Mouse (Mus musculus) midbrain, embryonic 15.5 days (tissue): ENCODE results near the gene Ubxn10. TPM values are rescaled to one million over a fixed set of nuclear protein-coding genes. Genes with fewer than 3 reads are reported as not detected.

ENCODE experiments used
- ATAC-seq: fragments of 200-750 bp; cut with Nextera tagmentation; replicated peaks from 2 replicates; pipeline ENCODE4 v1.8.0; 2017; ENCODE audit warnings: moderate TSS enrichment
- H3K27ac ChIP-seq: fragments of 300-500 bp; sonication (generic); 2 replicates; pipeline ENCODE4 v1.5.1; 2015; ENCODE audit warnings: mild to moderate bottlenecking, inconsistent platforms
- H3K27me3 ChIP-seq: fragments of 300-500 bp; sonication (generic); replicated peaks from 2 replicates; pipeline ENCODE4 v1.6.1; 2015; ENCODE audit warnings: inconsistent platforms
- H3K36me3 ChIP-seq: fragments of 300-500 bp; sonication (generic); replicated peaks from 2 replicates; pipeline ENCODE4 v1.6.1; 2015; ENCODE audit warnings: inconsistent platforms
- H3K4me1 ChIP-seq: fragments of 300-500 bp; sonication (generic); 2 replicates; pipeline ENCODE4 v1.6.1; 2015; ENCODE audit warnings: inconsistent platforms
- H3K4me2 ChIP-seq: fragments of 300-500 bp; sonication (generic); 2 replicates; pipeline ENCODE4 v1.6.1; 2015; ENCODE audit warnings: inconsistent platforms, mild to moderate bottlenecking, moderate library complexity
- H3K4me3 ChIP-seq: fragments of 300-500 bp; sonication (generic); 2 replicates; pipeline ENCODE4 v1.5.1; 2015; ENCODE audit warnings: mild to moderate bottlenecking, inconsistent platforms
- H3K9ac ChIP-seq: fragments of 300-500 bp; sonication (generic); 2 replicates; pipeline ENCODE4 v1.6.1; 2015; ENCODE audit warnings: mild to moderate bottlenecking, inconsistent platforms
- H3K9me3 ChIP-seq: fragments of 300-500 bp; sonication (generic); 2 replicates; pipeline ENCODE4 v1.6.1; 2016; ENCODE audit warnings: inconsistent platforms
- WGBS: fragments of 180-500 bp; shearing (Covaris S2); methylation state at CpG from one replicate; pipeline ENCODE4 v1.1.7; 2015; ENCODE audit warnings: mixed read lengths; 5-methylcytosine and 5-hydroxymethylcytosine counted together
- polyA plus RNA-seq: library from polyadenylated mRNA; unstranded; fragments of >200 nt; fragmentation: Nextera tagmentation; extraction: Ambion mirVana; gene quantifications from 2 replicates; pipeline ENCODE4 v1.2.1, GENCODE M21; 2015

Gene Ubxn10
- 4.3 and 4.7 TPM in 2 replicates for polyA plus RNA-seq

GRCm38 (mm10) chr4:138737031-138737430, at the start of gene Ubxn10:
Ubxn10 (minus strand) TSS chr4:138737167.
- Histone ChIP-seq H3K27me3 (no peaks in the 10 kb centered on the region), H3K27ac (no peak within 1 kb of the TSS), H3K36me3 (no peaks in the 10 kb centered on the region), H3K4me3 (no peak within 1 kb of the TSS), H3K9me3 (no peaks in the 10 kb centered on the region), H3K9ac (no peak within 1 kb of the TSS), H3K4me2 (no peak within 1 kb of the TSS), H3K4me1 (peaks cover 13% of the 10 kb centered on the region)
- 62% methylated on average over 7 of the region's 7 CpGs for WGBS
- no peak for ATAC-seq

- H3K36me3 ChIP-seq: no peaks in the 10 kb centered on the region
- H3K27me3 ChIP-seq: no peaks in the 10 kb centered on the region
- no peaks in the 10 kb centered on the region for H3K9me3 ChIP-seq
- H3K4me1 ChIP-seq: no peaks in the 10 kb centered on the region
- no peak overlapping the region for H3K4me2 ChIP-seq
- no peak overlapping the region for H3K27ac ChIP-seq
- ATAC-seq: no peak
- WGBS: 79% methylated on average over 4 of the region's 4 CpGs
- H3K4me3 ChIP-seq: no peak overlapping the region
- H3K9ac ChIP-seq: no peak overlapping the region
Measured at GRCm38 (mm10) chr4:138786141-138786540, 49.2 kb upstream of the Ubxn10 start.

- WGBS: 56% methylated on average over 4 of the region's 4 CpGs
- Histone ChIP-seq H3K4me3 (no peak overlapping the region), H3K36me3 (no peaks in the 10 kb centered on the region)
Measured at GRCm38 (mm10) chr4:138785721-138786120, 48.8 kb upstream of the Ubxn10 start.

GRCm38 (mm10) chr4:138782098-138782497, 45.1 kb upstream of the Ubxn10 start:
- Histone ChIP-seq H3K9ac (no peak overlapping the region), H3K4me2 (no peak overlapping the region), H3K9me3 (no peaks in the 10 kb centered on the region), H3K27me3 (no peaks in the 10 kb centered on the region), H3K4me3 (no peak overlapping the region), H3K36me3 (no peaks in the 10 kb centered on the region), H3K4me1 (peaks cover 4% of the 10 kb centered on the region; the same call in 1 of the 2 replicates), H3K27ac (no peak overlapping the region)
- no peak for ATAC-seq
- WGBS: 84% methylated on average over 6 of the region's 6 CpGs

More at GRCm38 (mm10) chr4:138785721-138786120, 48.8 kb upstream of the Ubxn10 start:
- Histone ChIP-seq H3K9ac (no peak overlapping the region), H3K27ac (no peak overlapping the region), H3K4me2 (no peak overlapping the region), H3K27me3 (no peaks in the 10 kb centered on the region), H3K4me1 (no peaks in the 10 kb centered on the region), H3K9me3 (no peaks in the 10 kb centered on the region)
- no peak for ATAC-seq

GRCm38 (mm10) chr4:138780300-138780699, 43.3 kb upstream of the Ubxn10 start:
- 90% methylated on average over 5 of the region's 5 CpGs for WGBS
- Histone ChIP-seq H3K4me1 (peaks cover 4% of the 10 kb centered on the region; the same call in 1 of the 2 replicates), H3K9me3 (no peaks in the 10 kb centered on the region), H3K36me3 (no peaks in the 10 kb centered on the region), H3K9ac (no peak overlapping the region), H3K27ac (no peak overlapping the region), H3K4me2 (no peak overlapping the region), H3K4me3 (no peak overlapping the region), H3K27me3 (no peaks in the 10 kb centered on the region)
- ATAC-seq: no peak

- H3K27ac ChIP-seq: no peak overlapping the region
- no peak for ATAC-seq
- 44% methylated on average over 20 of the region's 20 CpGs for WGBS
- peaks cover 4% of the 10 kb centered on the region; the same call in 1 of the 2 replicates for H3K4me1 ChIP-seq
- no peak overlapping the region for H3K9ac ChIP-seq
- no peaks in the 10 kb centered on the region for H3K9me3 ChIP-seq
- H3K4me3 ChIP-seq: no peak overlapping the region
- H3K36me3 ChIP-seq: no peaks in the 10 kb centered on the region
- no peak overlapping the region for H3K4me2 ChIP-seq
- H3K27me3 ChIP-seq: no peaks in the 10 kb centered on the region
Measured at GRCm38 (mm10) chr4:138777417-138778407, 40.7 kb upstream of the Ubxn10 start.

GRCm38 (mm10) chr4:138775435-138775834, 38.5 kb upstream of the Ubxn10 start, which contains the start of gene Pla2g2d:
Pla2g2d (plus strand) TSS chr4:138775735.
- Histone ChIP-seq H3K4me3 (no peak within 1 kb of the TSS), H3K4me2 (no peak within 1 kb of the TSS), H3K4me1 (peaks cover 4% of the 10 kb centered on the region; the same call in 1 of the 2 replicates), H3K36me3 (no peaks in the 10 kb centered on the region), H3K27me3 (no peaks in the 10 kb centered on the region), H3K27ac (no peak within 1 kb of the TSS), H3K9ac (no peak within 1 kb of the TSS), H3K9me3 (no peaks in the 10 kb centered on the region)
- WGBS: 84% methylated on average over 6 of the region's 6 CpGs
- no peak for ATAC-seq

GRCm38 (mm10) chr4:138772386-138772785, 35.4 kb upstream of the Ubxn10 start:
- no peak for ATAC-seq
- WGBS: 76% methylated on average over 5 of the region's 5 CpGs
- no peaks in the 10 kb centered on the region for H3K9me3 ChIP-seq
- no peak overlapping the region for H3K4me3 ChIP-seq
- no peak overlapping the region for H3K9ac ChIP-seq
- H3K27me3 ChIP-seq: no peaks in the 10 kb centered on the region
- no peaks in the 10 kb centered on the region for H3K36me3 ChIP-seq
- no peak overlapping the region for H3K27ac ChIP-seq
- peaks cover 3% of the 10 kb centered on the region; the same call in 1 of the 2 replicates for H3K4me1 ChIP-seq
- H3K4me2 ChIP-seq: no peak overlapping the region

- H3K36me3 ChIP-seq: no peaks in the 10 kb centered on the region
- no peaks in the 10 kb centered on the region for H3K4me1 ChIP-seq
- H3K27me3 ChIP-seq: no peaks in the 10 kb centered on the region
- no peak overlapping the region for H3K9ac ChIP-seq
- 85% methylated on average over 10 of the region's 10 CpGs for WGBS
- H3K27ac ChIP-seq: no peak overlapping the region
- no peak for ATAC-seq
- no peak overlapping the region for H3K4me3 ChIP-seq
- no peak overlapping the region for H3K4me2 ChIP-seq
- H3K9me3 ChIP-seq: no peaks in the 10 kb centered on the region
Measured at GRCm38 (mm10) chr4:138771970-138772369, 35.0 kb upstream of the Ubxn10 start.

GRCm38 (mm10) chr4:138762266-138762665, 25.3 kb upstream of the Ubxn10 start:
- Histone ChIP-seq H3K27ac (no peak overlapping the region), H3K4me1 (no peaks in the 10 kb centered on the region), H3K9me3 (no peaks in the 10 kb centered on the region), H3K9ac (no peak overlapping the region), H3K4me2 (no peak overlapping the region), H3K36me3 (no peaks in the 10 kb centered on the region), H3K27me3 (no peaks in the 10 kb centered on the region), H3K4me3 (no peak overlapping the region)
- WGBS: 85% methylated on average over 9 of the region's 9 CpGs
- ATAC-seq: no peak

GRCm38 (mm10) chr4:138757416-138757815, 20.4 kb upstream of the Ubxn10 start, which contains the start of gene Pla2g2f:
Pla2g2f (minus strand) TSS chr4:138757626.
- no peaks in the 10 kb centered on the region for H3K36me3 ChIP-seq
- no peak within 1 kb of the TSS for H3K27ac ChIP-seq
- H3K4me2 ChIP-seq: no peak within 1 kb of the TSS
- no peaks in the 10 kb centered on the region; the same call in 1 of the 2 replicates for H3K4me1 ChIP-seq
- no peaks in the 10 kb centered on the region for H3K27me3 ChIP-seq
- H3K9ac ChIP-seq: no peak within 1 kb of the TSS
- no peak for ATAC-seq
- WGBS: 60% methylated on average over 8 of the region's 8 CpGs
- no peaks in the 10 kb centered on the region for H3K9me3 ChIP-seq
- no peak within 1 kb of the TSS for H3K4me3 ChIP-seq

GRCm38 (mm10) chr4:138755983-138756382, 19.0 kb upstream of the Ubxn10 start:
- H3K27ac ChIP-seq: no peak overlapping the region
- 78% methylated on average over 11 of the region's 11 CpGs for WGBS

More at GRCm38 (mm10) chr4:138755983-138756382, 19.0 kb upstream of the Ubxn10 start:
- no peaks in the 10 kb centered on the region for H3K9me3 ChIP-seq
- no peak for ATAC-seq
- no peaks in the 10 kb centered on the region for H3K36me3 ChIP-seq
- no peaks in the 10 kb centered on the region; the same call in 1 of the 2 replicates for H3K4me1 ChIP-seq
- H3K4me2 ChIP-seq: no peak overlapping the region
- H3K27me3 ChIP-seq: no peaks in the 10 kb centered on the region
- no peak overlapping the region for H3K4me3 ChIP-seq
- H3K9ac ChIP-seq: no peak overlapping the region
